Mouse (Mus musculus): ENCODE data around the gene Prkca. TPM values are rescaled to one million over a fixed set of nuclear protein-coding genes. Genes with fewer than 3 reads are reported as not detected.

Prkca gene
- total and polyA plus RNA-seq, 3 experiments: 15.3 to 30.9 (median 19.9) TPM

- Histone ChIP-seq H3K4me3 (ENCODE audit: control insufficient read depth in 1 of 2, insufficient read depth in 1 of 2, low read depth in 2 of 2, low read length in 2 of 2) (no peak overlapping the region), H3K9ac (ENCODE audit: control insufficient read depth, low read depth, low read length, poor library complexity, severe bottlenecking) (no peak overlapping the region), H3K9me3 (replicated peaks; ENCODE audit: insufficient read depth, low read length) (no peaks in the 10 kb centered on the region), H3K4me1 (ENCODE audit: control insufficient read depth in 1 of 2, insufficient read depth in 2 of 2, low read length in 2 of 2) (no peaks in the 10 kb centered on the region), H3K27me3 (ENCODE audit: control insufficient read depth in 1 of 2, insufficient read depth in 2 of 2, low read length in 2 of 2) (no peaks in the 10 kb centered on the region), H3K27ac (ENCODE audit: control insufficient read depth, low read depth, low read length) (no peak overlapping the region), H3K36me3 (ENCODE audit: control insufficient read depth in 1 of 2, insufficient read depth in 2 of 2, low read length in 2 of 2) (no peaks in the 10 kb centered on the region), H3K79me2 (ENCODE audit: control insufficient read depth, insufficient read depth, low read length, poor library complexity) (no peaks in the 10 kb centered on the region)
- TF ChIP-seq CHD2 (IDR thresholded peaks at IDR 0.05; ENCODE audit: low read length) (no peak), MAX (IDR thresholded peaks at IDR 0.05; ENCODE audit: low read length) (no peak), ZMIZ1 (IDR thresholded peaks at IDR 0.05; ENCODE audit: low read depth, low read length) (no peak), RAD21 (IDR thresholded peaks at IDR 0.05; ENCODE audit: low read depth, low read length) (no peak), GABPA (IDR thresholded peaks at IDR 0.05; ENCODE audit: low read depth, low read length) (no peak), JUND (IDR thresholded peaks at IDR 0.05; ENCODE audit: low read depth, low read length) (no peak), TAL1 (IDR thresholded peaks at IDR 0.05; ENCODE audit: low read length) (no peak), MYC (IDR thresholded peaks at IDR 0.05; ENCODE audit: low read depth, low read length) (no peak), POLR2AphosphoS2 (IDR thresholded peaks at IDR 0.05; ENCODE audit: low read length) (no peak), UBTF (IDR thresholded peaks at IDR 0.05; ENCODE audit: borderline replicate concordance, insufficient read depth, low read depth, low read length) (no peak), TCF12 (IDR thresholded peaks at IDR 0.05; ENCODE audit: low read depth, low read length) (no peak), E2F4 (IDR thresholded peaks at IDR 0.05; ENCODE audit: borderline replicate concordance, low read depth, low read length) (no peak), HCFC1 (IDR thresholded peaks at IDR 0.05; ENCODE audit: low read depth, low read length) (no peak), ZC3H11A (IDR thresholded peaks at IDR 0.05; ENCODE audit: low read depth, low read length) (no peak)
- no peak for DNase-seq (ENCODE audit: low read depth, low spot score)
Measured at GRCm38 (mm10) chr11:108178802-108179201, 164.9 kb downstream of the Prkca start.

- Histone ChIP-seq H3K27me3 (ENCODE audit: control insufficient read depth in 1 of 2, insufficient read depth in 2 of 2, low read length in 2 of 2) (no peaks in the 10 kb centered on the region), H3K79me2 (ENCODE audit: control insufficient read depth, insufficient read depth, low read length, poor library complexity) (no peaks in the 10 kb centered on the region), H3K36me3 (ENCODE audit: control insufficient read depth in 1 of 2, insufficient read depth in 2 of 2, low read length in 2 of 2) (no peaks in the 10 kb centered on the region), H3K4me3 (ENCODE audit: control insufficient read depth in 1 of 2, insufficient read depth in 1 of 2, low read depth in 2 of 2, low read length in 2 of 2) (no peak overlapping the region), H3K9me3 (replicated peaks; ENCODE audit: insufficient read depth, low read length) (no peaks in the 10 kb centered on the region), H3K9ac (ENCODE audit: control insufficient read depth, low read depth, low read length, poor library complexity, severe bottlenecking) (no peak overlapping the region), H3K4me1 (ENCODE audit: control insufficient read depth in 1 of 2, insufficient read depth in 2 of 2, low read length in 2 of 2) (no peaks in the 10 kb centered on the region), H3K27ac (ENCODE audit: control insufficient read depth, low read depth, low read length) (no peak overlapping the region)
- TF ChIP-seq TAL1 (IDR thresholded peaks at IDR 0.05; ENCODE audit: low read length): no peak
- TF ChIP-seq TCF12 (IDR thresholded peaks at IDR 0.05; ENCODE audit: low read depth, low read length): no peak
- no peak for TF ChIP-seq TBP (IDR thresholded peaks at IDR 0.05; ENCODE audit: low read depth, low read length)
- no peak for TF ChIP-seq GATA1 (IDR thresholded peaks at IDR 0.05; ENCODE audit: low read depth, low read length)
- no peak for TF ChIP-seq MYB (IDR thresholded peaks at IDR 0.05; ENCODE audit: low read depth, low read length)
- TF ChIP-seq USF1 (IDR thresholded peaks at IDR 0.05; ENCODE audit: low read depth, low read length): no peak
- no peak for DNase-seq (ENCODE audit: low read depth, low spot score)
Measured at GRCm38 (mm10) chr11:108178258-108178657, 165.5 kb downstream of the Prkca start.

All from MEL (cell line).